Mouse (Mus musculus) adrenal gland, adult 2 months (tissue): ENCODE results near the gene Map3k3. TPM values are rescaled to one million over a fixed set of nuclear protein-coding genes. Genes with fewer than 3 reads are reported as not detected.

Experiments
- DNase-seq: peaks from one replicate; pipeline ENCODE4 v3.0.0; 2021
- polyA plus RNA-seq: library from polyadenylated mRNA; depleted of rRNA; stranded (reverse); fragments of >200 nt; gene quantifications from 2 replicates; pipeline ENCODE4 v1.2.3, GENCODE M21; 2012
- total RNA-seq, 2 experiments: library from RNA; stranded (reverse); gene quantifications; 2 replicates each; pipeline ENCODE4 v1.2.3; 2021

The Map3k3 gene
- total and polyA plus RNA-seq, 3 experiments: 19.9 to 39.7 (median 32.0) TPM

- DNase-seq: peak; percentile 37
These were observed 73.9 kb downstream of the Map3k3 start for GRCm38 (mm10) chr11:106158081-106158929.

- no peak for DNase-seq
These were observed 74.5 kb downstream of the Map3k3 start for GRCm38 (mm10) chr11:106158930-106159215.

GRCm38 (mm10) chr11:106159216-106159920 lies 75.0 kb downstream of the Map3k3 start:
- peak; percentile 36 for DNase-seq

DNA sequence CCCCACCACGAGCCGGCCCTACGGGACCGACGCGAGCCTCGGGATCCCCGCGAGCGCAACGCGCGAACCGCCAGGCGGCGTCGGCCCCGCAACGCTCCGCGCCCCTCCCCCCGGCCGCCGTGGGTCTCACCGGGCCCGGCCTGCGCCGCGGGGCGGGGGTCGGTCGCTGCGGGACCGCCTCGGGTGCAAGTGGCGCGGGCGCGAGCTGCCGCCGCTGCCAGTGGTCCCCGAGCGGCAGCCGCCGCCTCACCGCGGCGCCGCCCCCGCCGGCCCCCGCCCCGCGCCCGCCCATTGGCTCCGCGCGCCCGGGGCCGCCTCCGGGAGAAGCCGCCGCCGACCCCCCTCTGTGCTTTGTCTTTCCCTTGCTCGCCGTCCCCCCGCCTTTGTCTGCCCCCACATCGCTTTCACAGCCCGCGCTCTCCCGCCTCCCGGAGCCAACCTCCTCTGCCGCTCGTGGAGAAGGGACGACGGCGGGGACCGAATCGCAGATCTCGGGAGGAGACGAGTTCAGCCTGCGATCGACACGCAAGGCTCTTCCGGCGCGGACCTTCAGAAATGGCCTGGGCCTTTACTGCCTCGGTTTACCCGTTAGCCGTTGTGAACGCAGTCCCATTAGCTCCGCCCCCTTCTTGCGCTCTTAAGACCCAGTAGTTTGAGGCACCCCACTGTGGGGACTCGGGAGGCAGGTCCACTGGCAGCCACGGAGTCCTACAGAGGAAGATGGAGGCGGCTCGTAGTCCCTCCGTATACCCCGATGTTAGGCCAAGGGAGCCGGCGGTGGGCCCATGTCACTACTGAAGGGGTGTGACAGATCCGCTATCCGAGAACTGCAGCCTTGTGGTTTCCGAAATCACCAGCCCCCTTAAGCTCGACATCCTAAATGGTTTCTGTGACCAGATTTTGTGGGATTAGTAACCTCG lies 75.8 kb downstream of the Map3k3 start:
- peak; percentile 88 for DNase-seq

GRCm38 (mm10) chr11:106160841-106161721 lies 76.7 kb downstream of the Map3k3 start, which contains the start of the genes Gm10840 and Limd2:
Gene Gm10840, plus strand, starts transcription at chr11:106160850.
Gene Limd2, minus strand, starts transcription at chr11:106160860.
- DNase-seq: peak; percentile 26

DNA sequence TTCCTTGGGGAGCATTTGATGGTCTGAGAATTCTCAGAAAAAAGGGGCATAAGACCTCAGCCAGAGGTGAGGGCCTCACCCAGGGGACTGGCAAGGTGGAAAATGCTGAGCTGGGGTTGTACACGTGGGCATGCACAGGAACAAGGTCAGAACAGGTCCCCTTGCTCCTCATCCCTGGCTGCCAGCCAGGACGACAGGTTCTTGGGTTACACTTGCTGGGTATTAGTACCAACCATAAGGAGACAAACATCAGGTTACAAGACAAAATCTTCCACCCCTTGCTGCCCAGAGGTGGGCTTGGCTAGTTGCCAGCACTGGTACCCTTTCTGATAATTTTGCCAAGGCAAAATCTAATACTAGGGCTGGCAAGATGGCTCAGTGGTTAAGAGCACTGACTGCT lies 77.8 kb downstream of the Map3k3 start:
- DNase-seq: no peak

GRCm38 (mm10) chr11:106163546-106163945 lies 79.1 kb downstream of the Map3k3 start:
- DNase-seq: peak; percentile 46

DNA sequence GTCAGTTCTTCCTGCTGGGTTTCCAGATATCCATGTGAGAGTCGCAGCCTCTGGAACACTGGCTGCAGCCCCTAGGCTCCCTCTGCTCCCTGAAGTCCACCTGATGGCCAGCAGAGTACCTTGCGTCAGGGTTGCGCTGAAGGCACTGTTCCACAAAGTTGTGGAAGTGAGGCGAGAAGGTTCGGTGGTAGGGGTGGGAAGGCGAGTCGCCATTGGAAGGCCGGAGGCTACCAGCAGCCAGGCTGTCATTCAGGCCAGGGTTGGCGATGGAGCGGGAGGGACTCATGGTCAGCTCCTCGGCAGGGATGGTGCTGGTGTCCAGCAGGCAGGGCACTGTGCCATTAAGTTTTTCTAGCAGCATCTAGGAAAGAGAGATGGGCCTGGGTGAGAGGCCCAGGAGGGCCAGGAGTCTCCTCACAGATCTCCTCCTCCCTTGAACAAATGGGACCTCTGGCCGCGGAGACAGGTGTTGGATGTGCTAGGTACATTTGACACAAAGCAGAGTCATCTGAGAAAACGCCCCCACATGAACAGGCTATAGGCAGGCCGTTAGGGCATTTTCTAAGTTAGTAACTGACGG lies 80.3 kb downstream of the Map3k3 start:
- DNase-seq: no peak

GRCm38 (mm10) chr11:106167435-106167834 lies 83.0 kb downstream of the Map3k3 start:
- DNase-seq: no peak

DNA sequence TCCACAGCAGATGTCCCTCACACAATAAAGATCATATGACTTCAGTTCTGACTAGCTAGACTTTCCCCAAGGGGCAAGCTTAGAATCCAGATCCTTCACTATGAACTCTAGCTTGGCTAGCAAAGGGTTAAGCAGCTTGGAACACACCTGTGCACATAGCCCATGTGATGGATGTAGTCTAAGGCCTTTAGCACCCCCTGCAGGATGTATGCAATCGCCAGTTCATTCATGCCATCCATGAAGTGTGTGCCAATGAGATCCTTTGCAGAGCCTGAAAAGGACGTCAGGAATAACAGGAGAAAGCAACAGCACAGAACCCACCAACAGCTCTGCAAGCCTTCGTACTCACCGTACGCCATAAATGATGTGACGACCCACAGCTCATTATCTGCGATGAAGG lies 86.4 kb downstream of the Map3k3 start:
- DNase-seq: no peak

DNA sequence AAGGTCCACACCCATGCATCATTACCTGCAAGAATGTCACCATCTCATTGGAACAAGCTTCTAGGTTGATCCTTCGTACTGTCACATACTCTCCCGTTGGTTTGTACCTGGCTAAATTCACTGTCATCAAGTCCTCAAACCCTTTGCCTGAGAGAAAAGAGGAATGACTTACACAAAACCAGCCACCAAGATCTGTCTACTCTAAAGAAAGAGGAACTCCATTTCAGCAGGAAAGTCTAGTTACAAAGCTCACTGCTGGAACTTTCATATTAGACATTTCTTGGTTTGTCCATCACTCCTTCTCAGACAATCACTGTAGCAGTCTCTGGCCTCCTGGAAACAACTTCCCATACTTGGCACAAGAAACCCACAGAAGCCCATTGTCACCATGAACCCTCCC lies 88.8 kb downstream of the Map3k3 start:
- DNase-seq: no peak

DNA sequence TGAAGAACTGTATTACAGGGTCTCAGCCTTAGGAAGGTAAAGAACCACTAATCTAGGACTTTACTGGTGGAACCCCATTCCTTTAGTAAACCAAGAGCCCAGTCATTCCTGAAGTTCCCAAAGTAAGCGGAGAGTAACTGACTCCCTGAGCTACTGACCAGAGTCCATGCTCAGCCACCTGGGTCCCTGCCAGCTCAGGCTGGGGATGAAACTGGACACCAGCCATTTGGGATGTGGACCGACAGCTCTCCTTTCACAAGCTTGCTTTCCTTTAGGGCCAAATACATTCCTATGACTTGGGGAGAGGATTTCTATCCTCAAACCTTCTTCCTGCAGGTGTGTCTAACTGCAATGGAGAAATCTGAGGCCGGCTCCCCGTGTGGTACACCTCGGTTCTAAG lies 90.0 kb downstream of the Map3k3 start:
- DNase-seq: no peak

DNA sequence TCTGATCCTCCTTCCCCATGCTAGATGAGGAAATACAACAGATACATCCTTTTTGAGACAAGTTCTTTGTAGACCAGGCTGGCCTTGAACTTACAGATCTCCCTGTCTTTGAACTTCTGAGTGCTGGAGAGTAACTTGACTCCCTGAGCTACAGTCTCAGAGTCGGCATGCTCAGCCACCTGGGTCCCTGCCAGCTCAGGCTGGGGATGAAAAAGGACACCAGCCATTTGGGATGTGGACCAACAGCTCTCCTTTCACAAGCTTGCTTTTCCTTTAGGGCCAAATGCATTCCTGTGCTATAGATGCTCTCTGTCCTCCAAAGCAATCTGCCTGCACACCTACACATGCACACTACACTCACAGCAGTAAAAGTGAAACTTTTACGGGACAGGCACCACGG lies 90.7 kb downstream of the Map3k3 start:
- peak; percentile 48 for DNase-seq

DNA sequence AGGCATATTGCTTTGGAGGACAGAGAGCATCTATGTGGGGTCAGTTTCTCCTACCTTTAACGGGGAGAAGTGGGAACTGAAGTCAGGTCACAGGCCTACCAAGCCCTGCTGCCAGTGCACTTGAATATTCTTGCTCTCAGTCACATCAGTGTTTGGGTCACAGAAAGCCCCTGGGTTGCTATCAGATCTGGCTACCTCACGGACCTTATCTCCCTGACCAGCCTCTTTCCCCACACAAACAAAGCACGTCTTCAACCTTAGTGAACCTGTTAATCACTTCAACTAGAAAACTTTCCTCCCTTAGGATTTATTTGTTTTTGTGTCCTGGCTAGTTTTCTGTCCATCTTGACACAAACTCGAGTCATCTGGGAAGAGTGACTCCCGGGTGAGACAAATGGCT lies 92.0 kb downstream of the Map3k3 start:
- DNase-seq: no peak

DNA sequence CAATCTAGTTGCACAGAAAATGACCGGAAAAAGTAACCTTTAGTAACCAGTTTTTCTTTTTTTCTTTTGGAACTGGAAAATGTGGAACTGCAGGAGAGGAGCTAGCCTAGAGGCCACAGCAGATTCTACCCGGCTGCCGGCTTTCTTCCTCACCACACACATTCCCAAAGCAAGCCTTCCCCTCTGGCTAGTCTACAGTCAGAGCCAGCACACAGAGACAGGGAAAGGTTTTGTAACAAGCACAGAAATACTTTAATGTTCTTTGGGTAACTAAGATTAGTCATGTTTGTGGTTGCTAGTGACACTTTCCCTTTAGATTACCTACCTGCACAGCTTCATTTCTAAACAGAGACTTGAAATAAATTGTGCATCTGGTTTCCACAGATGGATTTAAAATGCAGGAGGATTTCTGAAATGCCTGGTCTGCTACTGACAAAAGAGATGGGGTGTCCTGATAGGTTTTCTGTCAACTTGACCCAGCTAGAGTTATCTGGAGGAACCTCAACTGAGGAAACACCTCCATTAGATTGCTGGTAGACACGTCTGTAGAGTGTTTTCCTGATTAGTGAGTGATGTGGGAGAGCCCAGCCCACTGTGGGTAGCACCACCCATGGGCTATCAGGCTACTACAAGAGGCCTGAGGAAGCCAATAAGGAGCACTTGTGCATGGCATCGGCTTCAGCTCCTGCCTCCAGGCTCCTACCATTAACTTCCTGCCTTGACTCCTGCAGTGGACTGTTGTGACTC lies 93.8 kb downstream of the Map3k3 start:
- no peak for DNase-seq

DNA sequence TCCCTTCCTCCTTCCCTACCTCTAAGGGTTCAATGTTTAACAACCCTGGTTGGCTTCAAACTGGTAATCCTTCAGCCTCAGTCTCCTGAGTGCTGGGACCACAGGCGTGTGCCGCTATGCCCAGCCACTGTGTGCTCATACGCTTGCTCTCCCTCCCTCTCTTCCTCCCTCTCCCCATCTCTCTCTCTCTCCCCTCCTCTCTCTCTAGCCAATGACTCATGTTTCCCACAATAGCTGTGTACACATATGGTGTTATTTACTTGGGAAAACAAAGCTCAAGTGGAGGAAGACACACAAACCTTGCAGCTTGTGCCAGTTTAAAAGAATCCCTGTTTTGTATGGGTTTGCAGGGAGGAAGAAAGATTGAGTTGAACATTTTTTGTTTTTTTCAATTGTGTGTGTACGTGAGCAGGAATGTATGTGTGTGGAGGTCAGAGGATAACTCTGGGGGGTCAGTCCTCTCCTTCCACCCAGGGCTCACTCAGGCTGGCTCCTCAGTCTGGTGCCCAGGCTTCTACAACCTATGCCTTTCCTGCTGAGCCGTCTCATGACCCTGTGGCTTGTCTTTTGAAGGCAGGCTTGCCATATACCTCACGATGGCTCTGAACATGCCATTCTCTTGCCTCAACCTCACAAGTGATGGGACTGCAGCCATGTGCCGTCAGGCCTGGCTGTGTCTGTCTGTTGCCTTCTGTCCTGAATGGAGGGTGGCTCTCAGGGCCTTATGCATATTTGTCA lies 95.5 kb downstream of the Map3k3 start:
- no peak for DNase-seq

DNA sequence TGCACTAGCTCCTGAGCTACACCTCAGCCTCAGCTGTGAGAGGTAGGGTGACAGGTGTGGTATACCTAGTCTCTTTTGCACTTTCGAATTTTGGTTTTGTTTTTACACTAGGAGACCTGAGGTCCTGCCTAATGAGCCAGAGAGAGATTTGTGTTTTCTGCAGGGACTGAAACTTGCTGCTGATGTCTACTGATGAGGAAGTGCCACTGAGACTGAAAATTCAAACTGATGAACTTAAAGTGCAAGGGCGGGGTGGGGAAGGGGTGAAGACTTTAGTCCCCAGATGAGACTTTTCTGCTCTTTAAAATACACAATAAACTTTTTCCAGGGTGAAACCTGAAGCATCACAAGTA lies 96.0 kb downstream of the Map3k3 start:
- no peak for DNase-seq

DNA sequence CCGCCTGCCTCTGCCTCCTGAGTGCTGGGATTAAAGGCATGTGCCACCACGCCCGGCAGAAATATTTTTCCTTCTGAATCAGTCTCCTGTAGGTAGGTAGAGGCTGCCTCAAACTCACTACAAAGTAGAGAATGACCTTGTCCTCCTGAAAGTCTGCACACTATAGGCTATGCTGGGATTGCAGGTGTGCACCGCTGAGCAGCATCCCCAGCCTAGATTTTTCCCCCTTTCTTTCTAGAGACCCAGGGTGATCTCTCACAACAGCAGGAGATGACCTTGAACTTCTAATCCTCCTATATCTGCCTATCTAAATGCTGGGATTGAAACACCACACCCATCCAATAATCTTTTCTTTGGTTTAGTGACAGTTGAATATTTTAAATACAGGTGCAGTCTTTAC lies 102.9 kb downstream of the Map3k3 start:
- no peak for DNase-seq

GRCm38 (mm10) chr11:106191716-106192115 lies 107.3 kb downstream of the Map3k3 start:
- DNase-seq: no peak

GRCm38 (mm10) chr11:106192241-106192640 lies 107.8 kb downstream of the Map3k3 start:
- DNase-seq: no peak
